Mouse (Mus musculus) right cerebral cortex, postnatal 4 days (tissue): Measurements from ENCODE around the gene Trp53i11.

ENCODE experiments used
- DNase-seq: peaks from one replicate; pipeline ENCODE4 v3.0.0-alpha.2; 2022

Trp53i11 gene

GRCm38 (mm10) chr2:93244090-93244443 is 56.7 kb downstream of the Trp53i11 start:
- no peak for DNase-seq

- no peak for DNase-seq
Observed at GRCm38 (mm10) chr2:93249058-93249457, 61.7 kb downstream of the Trp53i11 start.

DNA sequence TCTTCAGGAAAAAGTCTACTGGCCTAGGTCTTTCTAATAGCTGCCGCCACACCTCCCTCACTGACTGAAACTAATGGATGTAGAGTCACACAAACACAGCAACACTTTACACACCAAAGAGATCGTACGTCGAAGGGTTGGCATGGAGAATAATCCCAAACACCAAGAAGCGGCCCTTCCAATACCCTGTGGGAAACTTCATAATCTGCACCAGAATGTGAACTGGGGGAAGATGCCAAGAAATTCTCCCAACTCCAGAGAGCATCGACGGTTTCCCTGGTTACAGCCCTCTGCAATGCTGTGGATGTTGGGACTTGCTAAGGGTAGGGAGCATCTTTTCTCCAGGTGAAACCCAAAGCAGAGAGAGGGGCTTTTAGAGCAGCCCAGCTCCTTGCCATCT is 63.3 kb downstream of the Trp53i11 start:
- no peak for DNase-seq
